Mouse (Mus musculus) lung, postnatal 14 days (tissue): ENCODE results near the gene Olfr1387.
"Not testable (repeated sequence)": the region's sequence is repeated elsewhere in the genome, so short reads cannot be mapped to it uniquely, and the experiment has no call there.

Experiments
- DNase-seq: peaks from one replicate; pipeline ENCODE4 v3.0.0; 2021

The Olfr1387 gene

GRCm38 (mm10) chr11:49455043-49455442, at the start of gene Olfr1387:
TSS of gene Olfr1387 (plus strand) at chr11:49455343.
- no peak for DNase-seq

- no peak for DNase-seq
Observed at GRCm38 (mm10) chr11:49406784-49407183, 48.4 kb upstream of the Olfr1387 start.

GRCm38 (mm10) chr11:49410540-49410939, 44.6 kb upstream of the Olfr1387 start:
- no peak for DNase-seq

GRCm38 (mm10) chr11:49422767-49423166, 32.4 kb upstream of the Olfr1387 start, which contains the start of gene Olfr1389:
TSS of gene Olfr1389 (plus strand) at chr11:49423067.
- no peak for DNase-seq

- DNase-seq: no peak
Observed at GRCm38 (mm10) chr11:49425257-49425927, 29.8 kb upstream of the Olfr1387 start.

GRCm38 (mm10) chr11:49429641-49430040, 25.5 kb upstream of the Olfr1387 start:
- no peak for DNase-seq

GRCm38 (mm10) chr11:49436411-49436810, 18.7 kb upstream of the Olfr1387 start, which contains the start of gene Olfr1388:
TSS of gene Olfr1388 (plus strand) at chr11:49436624.
- DNase-seq: no peak

- not testable (repeated sequence) for DNase-seq
Observed at GRCm38 (mm10) chr11:49464746-49465145, 9.6 kb downstream of the Olfr1387 start, which contains the start of gene Olfr1386. TSS of gene Olfr1386 (plus strand) at chr11:49465046.

- DNase-seq: no peak
Observed at GRCm38 (mm10) chr11:49485973-49486372, 30.8 kb downstream of the Olfr1387 start.

- not testable (repeated sequence) for DNase-seq
Observed at GRCm38 (mm10) chr11:49488770-49489169, 33.6 kb downstream of the Olfr1387 start, which contains the start of gene Olfr1385. TSS of gene Olfr1385 (plus strand) at chr11:49489070.
